Mouse (Mus musculus) retina, postnatal 7 days (tissue): ENCODE results near the gene Fam20c.

Experiments used
- DNase-seq: peaks from one replicate; pipeline ENCODE4 v3.0.0-alpha.2; 2012; ENCODE audit warnings: low read depth, low spot score

Gene Fam20c

DNA sequence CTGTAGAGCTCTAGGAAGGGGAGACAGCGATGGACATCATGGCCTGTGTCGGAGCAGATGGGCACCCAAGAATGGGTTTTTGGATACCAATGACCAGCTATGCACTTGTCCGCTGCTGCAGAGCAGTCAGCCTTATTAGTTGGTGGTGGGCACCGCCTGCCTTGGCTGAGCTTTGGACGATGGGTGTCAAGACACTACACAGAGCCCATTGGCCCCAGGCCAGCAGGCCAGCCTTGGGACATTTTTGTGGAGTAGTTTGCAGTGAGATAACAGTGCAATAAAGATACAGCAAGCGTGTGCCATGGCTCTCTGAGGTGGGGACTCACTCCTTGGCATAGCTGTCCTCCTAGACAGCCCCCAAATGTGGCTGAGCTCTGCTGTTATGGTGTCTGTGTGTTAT, 55.5 kb downstream of the Fam20c start:
- no peak for DNase-seq

DNA sequence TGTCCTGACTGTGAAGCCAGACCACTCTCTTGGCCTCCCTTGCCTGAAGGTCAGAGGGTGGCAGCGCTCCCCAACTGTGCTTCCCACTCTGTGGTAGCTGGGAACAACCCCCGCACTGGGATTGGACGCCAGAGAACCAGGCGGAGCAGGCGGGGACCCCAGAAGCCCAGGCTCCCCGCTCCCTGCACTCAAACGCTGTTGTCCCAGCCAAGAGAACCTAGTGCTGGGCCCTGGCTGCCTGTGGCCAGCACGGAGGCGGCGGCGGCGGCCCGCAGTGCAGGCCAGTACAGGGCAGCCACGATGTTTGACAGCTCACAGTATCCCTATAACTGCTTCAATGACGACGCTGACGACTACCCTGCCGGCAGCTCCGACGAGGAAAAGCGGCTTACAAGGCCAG, 65.5 kb downstream of the Fam20c start, which contains the start of gene Gm5294:
Gene Gm5294, plus strand, starts transcription at position 301 of the 400 bp plus-strand sequence.
- no peak for DNase-seq

DNA sequence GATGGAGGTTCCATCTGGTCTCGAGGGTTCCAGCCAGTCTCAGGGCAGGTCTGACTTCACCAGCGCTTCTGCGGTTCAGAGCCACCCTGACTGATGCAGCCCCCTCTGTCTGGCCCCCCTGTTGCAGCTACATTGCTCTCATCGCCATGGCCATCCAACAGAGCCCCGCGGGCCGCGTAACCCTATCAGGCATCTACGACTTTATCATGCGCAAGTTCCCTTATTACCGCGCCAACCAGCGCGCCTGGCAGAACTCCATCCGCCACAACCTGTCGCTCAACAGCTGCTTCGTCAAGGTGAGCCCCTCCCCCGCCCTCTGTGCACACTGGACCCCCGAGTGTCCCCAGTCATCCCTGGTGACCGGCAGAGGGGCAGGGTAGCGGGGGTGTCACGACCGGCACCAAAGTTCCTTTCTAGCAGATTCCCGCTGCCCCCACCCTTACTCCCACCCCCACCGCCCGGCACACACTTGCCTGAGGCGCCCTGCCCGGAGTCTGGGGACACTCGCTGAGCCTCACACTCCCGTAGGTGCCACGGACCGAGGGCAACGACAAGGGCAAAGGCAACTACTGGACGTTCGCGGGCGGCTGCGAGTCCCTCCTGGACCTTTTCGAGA, 66.5 kb downstream of the Fam20c start:
- no peak for DNase-seq

- DNase-seq: no peak
Measured at GRCm38 (mm10) chr5:138825090-138825489, 70.8 kb downstream of the Fam20c start.

GRCm38 (mm10) chr5:138833406-138833805, 79.1 kb downstream of the Fam20c start:
- DNase-seq: no peak

DNA sequence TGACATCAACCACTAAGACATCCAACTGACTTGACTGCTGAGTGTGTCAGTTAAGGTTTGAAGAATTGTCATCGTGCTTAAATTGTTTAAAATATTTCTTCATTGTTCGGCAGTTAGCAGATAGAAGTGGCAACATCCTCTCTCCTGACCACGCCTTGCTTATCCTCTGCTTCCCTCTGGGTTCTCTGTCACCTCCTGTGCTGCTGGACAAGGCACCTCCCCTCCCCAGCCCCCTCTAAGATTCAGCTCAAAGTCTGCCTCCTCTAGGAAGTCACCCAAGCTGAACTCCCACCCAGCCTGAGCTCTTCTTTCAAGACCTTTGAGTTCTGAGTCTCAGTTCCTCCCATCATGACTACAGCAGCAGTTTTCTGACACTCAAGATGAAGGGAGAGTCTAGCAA, 80.6 kb downstream of the Fam20c start:
- DNase-seq: no peak

GRCm38 (mm10) chr5:138840981-138841380, 86.7 kb downstream of the Fam20c start:
- DNase-seq: no peak

- DNase-seq: no peak
Measured at GRCm38 (mm10) chr5:138843168-138843824, 89.0 kb downstream of the Fam20c start.

DNA sequence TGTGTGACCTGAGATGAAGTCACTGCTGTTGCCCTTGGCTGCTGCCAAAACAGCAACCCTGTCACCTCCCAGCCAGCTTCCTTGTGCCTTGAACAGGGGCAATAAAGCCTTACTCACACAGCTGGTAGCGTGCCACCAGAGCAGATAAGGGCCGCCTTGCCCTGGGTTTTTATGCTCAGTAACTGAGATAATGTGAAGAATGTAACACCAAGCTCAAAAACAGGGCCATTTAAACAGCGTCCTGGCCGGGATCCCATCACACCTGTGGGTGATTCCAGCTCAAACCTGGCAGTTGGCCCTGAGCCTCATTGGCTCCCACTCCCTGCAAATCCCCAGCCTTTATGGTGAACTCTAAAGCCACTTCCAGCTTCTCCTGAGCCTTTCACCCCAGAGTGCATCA, 92.2 kb downstream of the Fam20c start:
- no peak for DNase-seq

GRCm38 (mm10) chr5:138848102-138848501, 93.8 kb downstream of the Fam20c start:
- peak; percentile 77 for DNase-seq

DNA sequence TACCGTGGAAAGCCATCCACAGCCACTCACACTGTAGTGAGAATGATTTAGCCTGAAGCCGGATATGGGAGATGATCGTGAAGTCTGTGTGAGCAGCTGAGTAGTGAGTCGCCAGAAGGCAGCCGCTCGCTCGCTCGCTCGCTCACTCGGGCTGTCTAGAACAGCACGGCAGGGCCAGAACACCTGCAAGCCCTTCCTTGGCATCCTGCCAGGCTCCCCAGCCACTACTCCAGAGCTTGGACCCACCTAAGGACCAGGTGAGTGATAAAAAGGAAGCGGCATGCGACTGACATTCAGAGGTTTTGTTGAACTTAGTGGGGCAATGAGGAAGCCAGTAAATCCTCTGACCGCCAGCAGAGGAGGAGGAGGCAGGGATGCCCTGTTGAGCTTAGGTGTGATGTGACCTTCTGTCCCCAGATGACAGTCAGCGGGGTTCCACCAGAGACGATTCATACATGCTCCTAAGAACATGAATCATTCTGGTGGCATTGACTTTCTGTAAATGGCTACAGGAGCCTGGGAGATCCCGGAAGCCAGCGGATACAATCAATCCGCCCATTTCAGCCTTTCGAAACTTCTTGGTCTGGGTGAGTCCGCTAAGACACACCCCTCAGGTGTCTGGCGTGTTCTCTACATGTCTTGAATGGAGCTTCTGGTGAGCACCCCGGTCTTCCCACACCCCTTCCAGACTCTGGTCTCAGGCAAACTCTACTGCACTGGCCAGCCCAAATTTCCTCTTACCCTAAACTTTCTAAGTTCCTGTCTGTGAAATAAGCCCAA, 95.6 kb downstream of the Fam20c start:
- no peak for DNase-seq

DNA sequence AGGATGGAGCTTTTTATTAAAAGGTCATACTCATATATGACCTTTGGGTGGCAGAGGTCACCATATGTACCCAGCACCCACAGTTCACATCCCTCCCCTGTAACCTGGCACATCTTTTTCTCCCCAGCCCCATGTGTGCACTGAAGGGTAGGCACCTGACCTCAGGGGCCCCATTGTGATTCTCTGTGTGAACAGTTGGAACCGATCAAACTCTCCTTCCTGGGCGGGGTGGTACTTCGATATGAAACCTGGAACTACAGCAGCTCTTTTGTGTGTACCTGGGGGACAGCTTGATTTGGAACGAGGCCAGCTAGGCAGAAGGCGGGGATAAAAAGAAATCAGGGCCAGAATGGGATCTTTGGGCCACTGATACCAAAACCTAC, 96.1 kb downstream of the Fam20c start:
- DNase-seq: no peak

DNA sequence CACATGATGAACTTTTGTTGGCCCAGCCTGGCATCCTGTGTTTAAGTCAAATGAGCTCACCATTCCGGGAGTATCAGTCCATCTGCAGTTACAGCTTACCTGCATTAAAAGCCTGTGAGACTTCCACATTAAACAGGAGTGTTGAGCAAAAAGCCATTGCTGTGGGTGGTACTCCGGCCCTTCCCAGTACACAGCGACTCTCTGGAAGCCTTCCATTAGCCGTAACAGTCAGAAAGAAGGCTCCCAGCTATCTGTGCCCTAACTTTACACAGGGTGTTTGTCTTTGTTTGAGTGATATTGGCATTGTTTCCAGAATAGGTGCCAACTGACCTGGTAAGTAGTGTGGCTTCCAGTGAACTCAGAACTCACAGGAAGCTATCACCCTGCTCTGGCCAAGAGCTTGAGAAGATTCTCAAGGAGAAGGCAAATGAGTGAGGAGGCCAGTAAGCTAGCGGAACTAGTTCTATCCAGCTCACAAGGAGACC, 97.0 kb downstream of the Fam20c start:
- DNase-seq: no peak

DNA sequence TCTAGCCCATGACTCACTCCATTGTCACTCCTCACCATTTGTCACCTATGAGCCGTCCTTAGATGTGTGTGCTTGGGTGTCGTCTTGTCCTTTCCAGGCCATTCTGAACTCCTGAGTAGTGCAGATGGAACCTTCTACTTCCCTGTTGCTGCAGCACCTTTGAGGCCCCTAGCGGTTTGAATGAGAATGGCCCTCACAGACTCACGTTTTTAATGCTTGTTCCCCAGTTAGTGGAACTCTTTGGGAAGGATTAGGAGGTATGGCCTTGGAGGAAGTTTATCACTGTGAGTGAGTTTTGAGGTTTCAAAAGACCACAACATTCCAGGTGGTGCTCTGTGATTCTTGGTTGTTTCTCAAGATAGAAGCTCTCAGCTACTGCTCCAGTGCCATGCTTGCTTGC, 97.8 kb downstream of the Fam20c start:
- no peak for DNase-seq

DNA sequence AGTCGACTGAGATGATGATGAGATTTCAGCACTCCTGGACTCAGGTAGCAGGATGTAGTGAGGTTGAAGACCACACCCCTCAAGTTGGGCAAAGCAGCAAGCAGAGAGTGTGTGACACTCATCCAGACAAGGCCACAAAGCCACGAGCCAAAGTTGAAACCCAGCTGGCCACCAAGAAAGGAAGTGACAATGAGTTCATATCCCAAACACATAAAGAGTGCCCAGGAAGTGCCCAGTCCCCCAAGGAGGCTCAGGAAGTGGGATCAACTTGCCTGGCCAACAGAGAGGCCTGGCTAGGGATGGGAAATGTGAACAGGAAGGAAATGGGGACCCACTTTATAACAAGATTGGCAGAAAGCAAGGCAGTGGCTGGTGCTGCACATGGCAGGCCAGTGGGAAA, 99.0 kb downstream of the Fam20c start:
- DNase-seq: no peak

- peak; percentile 40 for DNase-seq
Measured at GRCm38 (mm10) chr5:138857010-138857617, 102.8 kb downstream of the Fam20c start.

DNA sequence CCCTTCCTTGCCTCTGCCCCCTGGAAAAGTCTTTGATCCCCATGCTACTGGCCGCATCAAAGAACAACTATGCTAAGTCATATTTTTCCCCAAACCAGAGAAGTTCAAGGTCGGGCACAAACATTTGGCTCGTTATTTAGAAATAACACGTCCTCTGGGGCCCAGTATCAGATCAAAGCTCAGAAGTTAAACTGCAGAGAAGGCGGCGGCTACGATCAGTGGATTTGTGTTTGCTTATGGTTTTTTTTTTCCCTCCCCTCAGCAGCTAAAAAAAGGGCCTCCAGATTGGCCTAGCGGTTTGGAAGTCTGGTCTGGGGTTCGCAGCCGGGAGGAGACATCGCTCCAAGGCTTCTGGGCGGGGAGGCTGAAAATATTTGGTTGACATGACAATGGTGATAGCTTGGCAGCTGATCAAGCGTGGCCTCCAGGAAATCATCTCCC, 103.5 kb downstream of the Fam20c start:
- no peak for DNase-seq
